Mouse (Mus musculus): ENCODE measurements around the gene Sptbn1. TPM values are rescaled to one million over a fixed set of nuclear protein-coding genes. Genes with fewer than 3 reads are reported as not detected.

The Sptbn1 gene
- polyA plus RNA-seq, 1 experiment from 2014 or later = 19.2 TPM

DNA sequence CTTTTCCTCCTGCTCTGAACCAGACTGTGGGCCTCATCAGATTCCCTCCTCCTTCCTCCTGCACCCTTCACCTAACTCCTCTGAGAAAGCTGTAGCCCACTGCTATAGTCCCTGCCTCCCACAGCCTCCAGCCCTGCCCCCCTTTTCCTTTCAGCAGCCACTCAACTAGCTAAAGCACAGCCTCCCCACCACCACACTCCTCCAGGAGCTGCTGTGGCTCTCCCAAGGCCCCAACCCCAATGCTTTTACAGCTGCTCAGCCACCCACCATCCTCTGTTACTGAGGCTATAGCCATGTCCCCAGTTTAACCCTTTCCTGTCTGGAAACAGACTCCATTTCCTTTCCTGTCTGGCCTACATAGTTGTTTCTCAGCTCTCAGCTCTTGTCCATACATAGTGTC is 182.9 kb downstream of the Sptbn1 start:
- no peak for TF ChIP-seq CTCF (IDR thresholded peaks at IDR 0.05; ENCODE audit: low read depth)
- TF ChIP-seq EP300 (IDR thresholded peaks at IDR 0.05; ENCODE audit: low read depth) = no peak
- Histone ChIP-seq H3K4me3 (ENCODE audit: low read depth, low read length) (no peak overlapping the region), H3K36me3 (replicated peaks; ENCODE audit: insufficient read depth, low read length) (no peaks in the 10 kb centered on the region), H3K9me3 (ENCODE audit: low read length) (no peaks in the 10 kb centered on the region), H3K27me3 (ENCODE audit: insufficient read depth, low read length) (no peaks in the 10 kb centered on the region), H3K4me2 (ENCODE audit: low read depth, low read length) (no peak overlapping the region), H3K9ac (replicated peaks) (no peak overlapping the region), H3K4me1 (ENCODE audit: insufficient read depth) (no peaks in the 10 kb centered on the region), H3K27ac (ENCODE audit: low read depth) (no peak overlapping the region)
- DNase-seq = no peak
- no peak for ATAC-seq

- peak; percentile 53 for TF ChIP-seq CTCF (IDR thresholded peaks at IDR 0.05; ENCODE audit: low read depth)
- no peak for TF ChIP-seq EP300 (IDR thresholded peaks at IDR 0.05; ENCODE audit: low read depth)
Measured at GRCm38 (mm10) chr11:30057299-30057698, 210.7 kb downstream of the Sptbn1 start.

More at GRCm38 (mm10) chr11:30057299-30057698, 210.7 kb downstream of the Sptbn1 start:
- Histone ChIP-seq H3K4me1 (ENCODE audit: insufficient read depth) (no peaks in the 10 kb centered on the region), H3K4me3 (ENCODE audit: low read depth, low read length) (no peak overlapping the region), H3K9ac (replicated peaks) (no peak overlapping the region), H3K4me2 (ENCODE audit: low read depth, low read length) (no peak overlapping the region), H3K36me3 (replicated peaks; ENCODE audit: insufficient read depth, low read length) (no peaks in the 10 kb centered on the region), H3K9me3 (ENCODE audit: low read length) (no peaks in the 10 kb centered on the region), H3K27ac (ENCODE audit: low read depth) (no peak overlapping the region), H3K27me3 (ENCODE audit: insufficient read depth, low read length) (no peaks in the 10 kb centered on the region)
- no peak for ATAC-seq
- peak; percentile 28 for DNase-seq
- 34% methylated on average over 8 of the region's 8 CpGs for WGBS (ENCODE audit: insufficient replicate concordance)

Other genes starting within 250 kb of the Sptbn1 start
- 0.05 and 0.13 TPM in 2 replicates for gene Eml6, start 242.1 kb downstream of the Sptbn1 start, polyA plus RNA-seq (2015; fragmentation: Nextera tagmentation; extraction: Ambion mirVana)
- not detected in 2 replicates for gene 4930505A04Rik, start 203.7 kb upstream of the Sptbn1 start, polyA plus RNA-seq (2015; fragmentation: Nextera tagmentation; extraction: Ambion mirVana)